Mouse (Mus musculus) G1E (cell line): ENCODE data around the gene Epm2a.

Experiments
- CTCF ChIP-seq: IDR thresholded peaks from 2 replicates; pipeline ENCODE4 v1.5.1; 2012; ENCODE audit warnings: low read depth, low read length, inconsistent platforms, mixed read lengths
- GATA1 ChIP-seq: IDR thresholded peaks from 2 replicates; pipeline ENCODE4 v1.6.1; 2012; ENCODE audit warnings: borderline replicate concordance, low read length, inconsistent platforms, mixed read lengths
- GATA2 ChIP-seq: IDR thresholded peaks from 2 replicates; pipeline ENCODE4 v1.6.1; 2012; ENCODE audit warnings: low read depth, low read length, inconsistent platforms, borderline replicate concordance
- POLR2AphosphoS5 ChIP-seq: IDR thresholded peaks from 2 replicates; pipeline ENCODE4 v1.6.1; 2012; ENCODE audit warnings: low read depth, low read length, inconsistent platforms; ENCODE audit not compliant: insufficient replicate concordance
- TAL1 ChIP-seq: conservative IDR thresholded peaks from 2 replicates; pipeline ENCODE4 v1.6.1; 2012; ENCODE audit warnings: low read depth, low read length, inconsistent platforms, mixed read lengths

- TF ChIP-seq GATA1 (no peak), CTCF (no peak), TAL1 (no peak), GATA2 (no peak), POLR2AphosphoS5 (no peak)
These were observed 38.1 kb downstream of the Epm2a start for GRCm38 (mm10) chr10:11381302-11381701.
